Comparison of ENCODE assay signal across 31 mouse cellular contexts in genomic region chrX:105546234-105546633, GRCm38 (mm10). TPM values are rescaled to one million over a fixed set of nuclear protein-coding genes. Genes with fewer than 3 reads are reported as not detected.
"Had no signal": no experiment of that assay in that cellular context is flagged by ENCODE, and none has a peak within 500 bp of the region (broad histone marks: within the 10 kb centered on the region; RNA-seq: fewer than 3 reads in every experiment).

No protein-coding gene starts in this region.

- H3K9ac ChIP-seq: limb, embryonic 13.5 days; liver, embryonic 12.5 days; liver, embryonic 15.5 days; midbrain, embryonic 12.5 days; midbrain, embryonic 15.5 days; neural tube, embryonic 13.5 days had no signal

- H3K9me3 ChIP-seq: limb, embryonic 10.5 days; limb, embryonic 13.5 days; liver, embryonic 12.5 days; liver, embryonic 15.5 days; midbrain, embryonic 12.5 days; midbrain, embryonic 15.5 days; neural tube, embryonic 13.5 days had no signal

- H3K4me1 ChIP-seq: limb, embryonic 10.5 days; limb, embryonic 13.5 days; liver, embryonic 12.5 days; liver, embryonic 15.5 days; midbrain, embryonic 12.5 days; midbrain, embryonic 15.5 days; neural tube, embryonic 13.5 days had no signal

- ATAC-seq: liver, embryonic 12.5 days; midbrain, embryonic 15.5 days had no signal

- H3K36me3 ChIP-seq: limb, embryonic 10.5 days; limb, embryonic 13.5 days; liver, embryonic 12.5 days; liver, embryonic 15.5 days; midbrain, embryonic 12.5 days; midbrain, embryonic 15.5 days; neural tube, embryonic 13.5 days had no signal

- H3K27me3 ChIP-seq: limb, embryonic 13.5 days; liver, embryonic 12.5 days; liver, embryonic 15.5 days; midbrain, embryonic 12.5 days; midbrain, embryonic 15.5 days; neural tube, embryonic 13.5 days had no signal

- H3K4me2 ChIP-seq: limb, embryonic 13.5 days; liver, embryonic 12.5 days; liver, embryonic 15.5 days; midbrain, embryonic 12.5 days; midbrain, embryonic 15.5 days; neural tube, embryonic 13.5 days had no signal

- H3K27ac ChIP-seq: layer of hippocampus, adult 2 months; limb, embryonic 10.5 days; limb, embryonic 13.5 days; liver, embryonic 12.5 days; liver, embryonic 15.5 days; midbrain, embryonic 12.5 days; midbrain, embryonic 15.5 days; neural tube, embryonic 13.5 days had no signal

- H3K4me3 ChIP-seq: layer of hippocampus, adult 2 months; limb, embryonic 10.5 days; limb, embryonic 13.5 days; liver, embryonic 12.5 days; liver, embryonic 15.5 days; midbrain, embryonic 12.5 days; midbrain, embryonic 15.5 days; neural tube, embryonic 13.5 days had no signal

- DNase-seq: kidney, adult 18-20 months; kidney, adult 9 months; kidney, postnatal 25 days; layer of hippocampus, adult 9-11 months; liver; lung, adult 2 months; lung, postnatal 14 days; lung, postnatal 4 days; retina, postnatal 1 day; right cerebral cortex, postnatal 25 days; thymus, postnatal 25 days had no signal

RNA-seq across cellular contexts. Expression of gene Cypt2, which starts 46.7 kb away (rescaled TPM):
- total RNA-seq: layer of hippocampus, adult 2 months; layer of hippocampus, postnatal 25 days; left cerebral cortex, adult 18-20 months; left cerebral cortex, postnatal 25 days; megakaryocyte progenitor cell, adult 5-6 weeks; megakaryocyte-erythroid progenitor cell, adult 5-6 weeks had no signal
- polyA plus RNA-seq: kidney, embryonic 16.5 days; large intestine, adult 2 months; limb, embryonic 10.5 days; limb, embryonic 13.5 days; liver, embryonic 12.5 days; liver, embryonic 15.5 days; lung, adult 2 months; lung, embryonic 16.5 days; midbrain, embryonic 12.5 days; midbrain, embryonic 15.5 days; neural tube, embryonic 13.5 days; small intestine, adult 2 months; spleen, adult 2 months; stomach, embryonic 16.5 days; thymus, postnatal 0 days had no signal
